Mouse (Mus musculus): ENCODE measurements around the gene Arid1b. TPM values are rescaled to one million over a fixed set of nuclear protein-coding genes. Genes with fewer than 3 reads are reported as not detected.

Gene Arid1b
- total and polyA plus RNA-seq, 2 experiments = 9.7 to 11.7 TPM

DNA sequence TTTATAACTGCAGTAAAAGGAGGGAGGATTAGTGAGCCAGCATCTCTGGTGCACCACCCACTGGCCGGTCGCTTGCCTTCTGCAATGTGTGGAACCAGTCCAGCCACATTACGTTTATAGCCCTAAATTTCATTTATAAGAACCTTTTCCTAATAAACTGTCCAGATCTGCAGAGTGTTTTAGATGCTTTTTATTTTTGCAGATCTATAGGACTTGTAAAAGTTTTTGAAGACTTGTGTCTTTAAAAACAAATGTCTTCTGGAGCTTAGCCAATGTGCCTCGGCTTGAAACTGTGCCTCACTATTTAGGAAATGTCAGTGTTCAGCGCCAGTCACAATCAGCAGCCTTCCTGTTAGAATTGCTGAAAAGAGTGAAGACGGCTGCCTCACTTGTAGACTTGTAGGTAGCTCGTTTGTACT, 211.0 kb downstream of the Arid1b start:
- no peaks in the 10 kb centered on the region for H3K36me3 ChIP-seq (ENCODE audit: control insufficient read depth, insufficient read depth, low read length)
- peaks cover 13% of the 10 kb centered on the region; the same call in 1 of the 2 replicates for H3K79me2 ChIP-seq (ENCODE audit: control insufficient read depth, insufficient read depth, low read length)
- WGBS = 47% methylated on average over 7 of the region's 7 CpGs
- no peaks in the 10 kb centered on the region for H3K27me3 ChIP-seq (ENCODE audit: control insufficient read depth, insufficient read depth, low read length)
- no peak overlapping the region for H3K27ac ChIP-seq (replicated peaks; ENCODE audit: insufficient read depth, low read depth, low read length)
- no peak overlapping the region for H3K9ac ChIP-seq (ENCODE audit: low read depth, low read length)
- peaks cover 19% of the 10 kb centered on the region for H3K4me1 ChIP-seq (ENCODE audit: control insufficient read depth, insufficient read depth, low read length)
- TF ChIP-seq CTCF (IDR thresholded peaks at IDR 0.05; ENCODE audit: low read depth, low read length) (no peak), POLR2A (IDR thresholded peaks at IDR 0.05; ENCODE audit: extremely low read depth, insufficient read depth, low read length) (no peak)
- DNase-seq (ENCODE audit: extremely low read depth, low read depth, low spot score) = no peak
- H3K4me3 ChIP-seq (ENCODE audit: insufficient read depth, low read depth, low read length) = no peak overlapping the region

DNA sequence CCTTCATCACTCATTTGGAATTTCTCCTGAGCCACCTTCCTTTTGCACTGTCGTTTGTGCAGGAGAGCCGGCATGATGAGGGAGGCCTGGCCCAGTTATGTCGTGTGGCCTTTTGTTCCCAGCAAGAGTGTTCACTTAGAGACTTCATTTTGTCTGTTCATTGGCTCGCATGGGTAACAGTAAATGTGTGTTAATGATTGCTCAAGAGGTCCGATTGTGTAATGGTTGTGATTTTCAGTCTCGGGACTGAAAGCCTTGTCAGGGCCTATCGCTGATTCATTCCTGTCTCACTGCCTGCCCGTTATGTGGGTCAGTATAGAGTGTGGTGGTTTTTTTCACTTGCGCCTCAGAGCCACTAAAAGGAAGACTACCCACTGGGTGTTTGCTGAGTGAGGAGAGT, 212.6 kb downstream of the Arid1b start:
- WGBS = 12% methylated on average over 9 of the region's 9 CpGs
- Histone ChIP-seq H3K79me2 (ENCODE audit: control insufficient read depth, insufficient read depth, low read length) (peaks cover 16% of the 10 kb centered on the region; the same call in 1 of the 2 replicates), H3K4me1 (ENCODE audit: control insufficient read depth, insufficient read depth, low read length) (peaks cover 21% of the 10 kb centered on the region), H3K27ac (replicated peaks; ENCODE audit: insufficient read depth, low read depth, low read length) (peak overlapping the region; percentile 78), H3K27me3 (ENCODE audit: control insufficient read depth, insufficient read depth, low read length) (no peaks in the 10 kb centered on the region), H3K36me3 (ENCODE audit: control insufficient read depth, insufficient read depth, low read length) (no peaks in the 10 kb centered on the region), H3K4me3 (ENCODE audit: insufficient read depth, low read depth, low read length) (no peak overlapping the region), H3K9ac (ENCODE audit: low read depth, low read length) (no peak overlapping the region)
- DNase-seq (ENCODE audit: extremely low read depth, low read depth, low spot score) = peak; percentile 99
- no peak for TF ChIP-seq CTCF (IDR thresholded peaks at IDR 0.05; ENCODE audit: low read depth, low read length)

GRCm38 (mm10) chr17:5207881-5208280, 213.7 kb downstream of the Arid1b start:
- H3K36me3 ChIP-seq (ENCODE audit: control insufficient read depth, insufficient read depth, low read length) = no peaks in the 10 kb centered on the region
- no peak for TF ChIP-seq CTCF (IDR thresholded peaks at IDR 0.05; ENCODE audit: low read depth, low read length)
- TF ChIP-seq POLR2A (IDR thresholded peaks at IDR 0.05; ENCODE audit: extremely low read depth, insufficient read depth, low read length) = no peak
- peaks cover 20% of the 10 kb centered on the region for H3K4me1 ChIP-seq (ENCODE audit: control insufficient read depth, insufficient read depth, low read length)
- no peak overlapping the region for H3K4me3 ChIP-seq (ENCODE audit: insufficient read depth, low read depth, low read length)
- no peaks in the 10 kb centered on the region for H3K27me3 ChIP-seq (ENCODE audit: control insufficient read depth, insufficient read depth, low read length)
- DNase-seq (ENCODE audit: extremely low read depth, low read depth, low spot score) = peak; percentile 86
- H3K27ac ChIP-seq (replicated peaks; ENCODE audit: insufficient read depth, low read depth, low read length) = peak overlapping the region; percentile 25; the same call in 1 of the 2 replicates
- no peak overlapping the region for H3K9ac ChIP-seq (ENCODE audit: low read depth, low read length)
- peaks cover 19% of the 10 kb centered on the region; the same call in 1 of the 2 replicates for H3K79me2 ChIP-seq (ENCODE audit: control insufficient read depth, insufficient read depth, low read length)
- 28% methylated on average over 8 of the region's 8 CpGs for WGBS

DNA sequence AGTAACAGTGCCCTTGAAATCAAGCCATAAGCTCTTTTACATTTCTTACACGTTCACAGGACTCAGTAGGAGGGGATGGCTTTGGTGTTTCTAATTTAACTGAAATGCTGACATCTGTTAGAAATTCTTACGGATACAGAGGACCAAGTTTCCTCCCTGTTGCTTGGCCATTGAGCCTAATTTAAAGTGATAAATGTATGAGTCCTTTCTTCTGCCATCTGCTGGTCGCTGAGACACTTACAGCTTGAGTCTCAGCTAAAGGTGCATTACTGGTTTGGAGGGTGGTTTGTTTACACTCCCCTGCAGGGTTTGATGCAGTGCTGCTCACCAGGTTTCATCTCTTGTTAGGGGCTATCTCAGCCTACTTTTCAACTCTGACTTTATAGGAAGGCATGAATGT, 214.2 kb downstream of the Arid1b start:
- TF ChIP-seq CTCF (IDR thresholded peaks at IDR 0.05; ENCODE audit: low read depth, low read length) (no peak), POLR2A (IDR thresholded peaks at IDR 0.05; ENCODE audit: extremely low read depth, insufficient read depth, low read length) (no peak)
- peaks cover 20% of the 10 kb centered on the region for H3K4me1 ChIP-seq (ENCODE audit: control insufficient read depth, insufficient read depth, low read length)
- 24% methylated on average over 3 of the region's 3 CpGs for WGBS
- H3K9ac ChIP-seq (ENCODE audit: low read depth, low read length) = no peak overlapping the region
- no peak overlapping the region for H3K27ac ChIP-seq (replicated peaks; ENCODE audit: insufficient read depth, low read depth, low read length)
- H3K79me2 ChIP-seq (ENCODE audit: control insufficient read depth, insufficient read depth, low read length) = peaks cover 19% of the 10 kb centered on the region; the same call in 1 of the 2 replicates
- no peaks in the 10 kb centered on the region for H3K27me3 ChIP-seq (ENCODE audit: control insufficient read depth, insufficient read depth, low read length)
- DNase-seq (ENCODE audit: extremely low read depth, low read depth, low spot score) = no peak
- no peaks in the 10 kb centered on the region for H3K36me3 ChIP-seq (ENCODE audit: control insufficient read depth, insufficient read depth, low read length)
- H3K4me3 ChIP-seq (ENCODE audit: insufficient read depth, low read depth, low read length) = no peak overlapping the region

- no peak for DNase-seq (ENCODE audit: extremely low read depth, low read depth, low spot score)
- H3K4me3 ChIP-seq (ENCODE audit: insufficient read depth, low read depth, low read length) = no peak overlapping the region
- no peak overlapping the region for H3K27ac ChIP-seq (replicated peaks; ENCODE audit: insufficient read depth, low read depth, low read length)
- H3K36me3 ChIP-seq (ENCODE audit: control insufficient read depth, insufficient read depth, low read length) = no peaks in the 10 kb centered on the region
- TF ChIP-seq POLR2A (IDR thresholded peaks at IDR 0.05; ENCODE audit: extremely low read depth, insufficient read depth, low read length) (no peak), CTCF (IDR thresholded peaks at IDR 0.05; ENCODE audit: low read depth, low read length) (no peak)
- H3K27me3 ChIP-seq (ENCODE audit: control insufficient read depth, insufficient read depth, low read length) = no peaks in the 10 kb centered on the region
- no peak overlapping the region for H3K9ac ChIP-seq (ENCODE audit: low read depth, low read length)
- peaks cover 15% of the 10 kb centered on the region for H3K4me1 ChIP-seq (ENCODE audit: control insufficient read depth, insufficient read depth, low read length)
- 95% methylated on average over 1 of the region's 1 CpGs for WGBS
- H3K79me2 ChIP-seq (ENCODE audit: control insufficient read depth, insufficient read depth, low read length) = peaks cover 19% of the 10 kb centered on the region; the same call in 1 of the 2 replicates
These were observed 214.9 kb downstream of the Arid1b start for GRCm38 (mm10) chr17:5209076-5209475.

DNA sequence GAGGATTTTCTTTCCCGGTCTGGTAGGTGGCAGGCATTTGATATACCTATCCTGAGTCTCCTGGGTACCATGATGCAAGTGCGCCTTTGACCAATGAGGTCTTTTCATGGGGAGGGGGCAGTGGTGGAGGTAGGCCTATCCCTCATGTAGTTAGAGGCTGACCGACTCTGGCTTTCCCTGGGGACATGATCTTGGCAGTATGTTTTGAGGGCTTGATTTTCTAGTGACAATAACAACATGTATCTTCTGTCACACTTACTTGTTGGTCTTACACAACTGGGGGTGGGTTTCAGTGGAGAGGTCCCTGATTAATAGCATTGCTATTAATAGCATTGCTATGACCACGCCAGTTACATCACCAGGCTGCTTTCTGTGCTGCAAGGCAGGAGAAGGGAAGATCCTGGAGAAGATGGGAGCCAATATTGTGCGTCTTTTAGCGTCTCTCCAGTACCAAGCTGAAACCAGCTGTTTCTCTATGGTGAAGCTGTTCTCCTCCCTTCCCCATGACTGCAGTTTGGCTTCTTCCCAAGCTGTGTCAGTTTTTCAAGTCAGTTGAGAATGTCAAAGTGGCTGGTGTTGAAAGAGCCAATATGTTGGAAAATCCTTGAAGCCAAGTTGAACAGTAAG, 216.1 kb downstream of the Arid1b start:
- no peaks in the 10 kb centered on the region for H3K36me3 ChIP-seq (ENCODE audit: control insufficient read depth, insufficient read depth, low read length)
- no peak overlapping the region for H3K4me3 ChIP-seq (ENCODE audit: insufficient read depth, low read depth, low read length)
- TF ChIP-seq CTCF (IDR thresholded peaks at IDR 0.05; ENCODE audit: low read depth, low read length) = no peak
- no peak for TF ChIP-seq POLR2A (IDR thresholded peaks at IDR 0.05; ENCODE audit: extremely low read depth, insufficient read depth, low read length)
- no peaks in the 10 kb centered on the region for H3K27me3 ChIP-seq (ENCODE audit: control insufficient read depth, insufficient read depth, low read length)
- H3K9ac ChIP-seq (ENCODE audit: low read depth, low read length) = no peak overlapping the region
- no peak overlapping the region for H3K27ac ChIP-seq (replicated peaks; ENCODE audit: insufficient read depth, low read depth, low read length)
- H3K4me1 ChIP-seq (ENCODE audit: control insufficient read depth, insufficient read depth, low read length) = peaks cover 17% of the 10 kb centered on the region
- peaks cover 16% of the 10 kb centered on the region; the same call in 1 of the 2 replicates for H3K79me2 ChIP-seq (ENCODE audit: control insufficient read depth, insufficient read depth, low read length)
- no peak for DNase-seq (ENCODE audit: extremely low read depth, low read depth, low spot score)
- 91% methylated on average over 6 of the region's 6 CpGs for WGBS
